Mouse (Mus musculus): ENCODE data around the gene Evc. TPM values are rescaled to one million over a fixed set of nuclear protein-coding genes. Genes with fewer than 3 reads are reported as not detected.

Gene Evc
- total RNA-seq, 1 experiment from 2014 or later: 9.2 TPM

- peak; percentile 71 for DNase-seq
Observed at GRCm38 (mm10) chr5:37241651-37242151, 95.0 kb downstream of the Evc start, which contains the start of gene Crmp1. Gene Crmp1 (plus strand): TSS chr5:37241940.

- DNase-seq: no peak
Observed at GRCm38 (mm10) chr5:37241224-37241623, 95.5 kb downstream of the Evc start.

- DNase-seq: peak; percentile 62
Observed at GRCm38 (mm10) chr5:37240550-37240949, 96.1 kb downstream of the Evc start.

Other genes with a start within 250 kb of the Evc start
- 7.0 and 12.1 TPM in 2 replicates for gene Crmp1, start 95.0 kb downstream of the Evc start, total RNA-seq (2021)
- 12.7 and 14.8 TPM in 2 replicates for gene Evc2, start 1.6 kb upstream of the Evc start, total RNA-seq (2021)